Mouse (Mus musculus) megakaryocyte, embryonic 14.5 days (primary cell): ENCODE measurements around the gene A930009A15Rik.

Experiments
- FLI1 ChIP-seq: IDR thresholded peaks from 2 replicates; pipeline ENCODE4 v1.6.1; 2012; ENCODE audit warnings: low read length, inconsistent platforms, mixed read lengths
- GATA1 ChIP-seq: IDR thresholded peaks from 3 replicates; pipeline ENCODE4 v1.6.1; 2012; ENCODE audit warnings: mixed read lengths, low read length, inconsistent platforms, borderline replicate concordance

DNA sequence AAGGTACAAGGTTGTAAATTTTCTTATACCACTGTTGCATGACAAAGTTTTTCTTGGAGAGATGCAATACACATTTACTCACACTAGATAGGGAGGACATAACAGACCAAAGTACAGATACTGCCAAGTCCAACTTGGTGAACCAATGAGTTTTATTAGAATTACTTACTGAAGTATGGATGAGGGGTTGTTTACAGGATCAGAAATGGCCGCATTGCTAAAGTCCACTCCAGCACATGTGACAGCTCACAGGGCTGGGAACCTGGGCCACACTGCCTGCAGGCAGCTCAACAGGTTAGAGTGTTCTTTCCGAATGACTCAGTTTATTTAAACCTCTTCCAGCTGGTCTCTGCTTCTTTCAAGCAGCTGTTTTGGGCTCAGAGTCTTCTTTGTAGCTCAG is 55.2 kb downstream of the A930009A15Rik start:
- TF ChIP-seq GATA1 = no peak
- no peak for TF ChIP-seq FLI1
